Mouse (Mus musculus) liver, adult 2 months (tissue): ENCODE measurements around the gene Zdhhc13.

Source experiments
- CTCF ChIP-seq: fragments of 200-500 bp; IDR thresholded peaks from 2 replicates; pipeline ENCODE4 v1.5.1; 2011; ENCODE audit warnings: low read depth, low read length, control low read depth
- POLR2A ChIP-seq: fragments of 200-500 bp; IDR thresholded peaks from 2 replicates; pipeline ENCODE4 v1.6.1; 2011; ENCODE audit warnings: low read length, control low read depth; ENCODE audit not compliant: insufficient read depth; ENCODE audit errors: extremely low read depth

DNA sequence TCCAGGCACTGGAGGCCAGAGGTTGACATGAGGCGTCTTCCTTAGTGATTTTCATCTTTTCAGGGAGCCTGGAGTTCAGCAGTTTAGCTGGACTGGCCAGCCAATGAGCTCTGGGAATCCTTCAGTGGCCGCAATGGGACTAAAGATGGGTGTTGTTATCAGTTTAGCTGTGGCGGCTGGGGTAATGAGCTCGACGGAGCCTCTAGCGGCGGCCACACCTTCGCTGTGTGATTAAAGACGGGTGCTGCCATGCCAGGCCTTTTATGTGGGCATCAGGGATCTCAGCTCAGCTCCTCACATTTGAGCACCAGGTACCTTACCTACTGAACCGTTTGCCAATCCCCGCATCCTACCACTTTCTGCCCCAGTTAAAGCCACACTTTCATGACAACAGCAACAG lies 82.5 kb downstream of the Zdhhc13 start:
- TF ChIP-seq POLR2A: no peak
- no peak for TF ChIP-seq CTCF
